Mouse (Mus musculus): ENCODE measurements around the gene 3110082J24Rik. TPM values are rescaled to one million over a fixed set of nuclear protein-coding genes. Genes with fewer than 3 reads are reported as not detected.
"Not testable (repeated sequence)": the region's sequence is repeated elsewhere in the genome, so short reads cannot be mapped to it uniquely, and the experiment has no call there.

3110082J24Rik gene
- polyA plus RNA-seq, 1 experiment from 2014 or later, result 4.9 TPM

GRCm38 (mm10) chr5:30098260-30098659 lies 7.6 kb downstream of the 3110082J24Rik start:
- H3K27me3 ChIP-seq (ENCODE audit: insufficient read depth, poor library complexity, severe bottlenecking), result peaks cover 1% of the 10 kb centered on the region; the same call in 1 of the 2 replicates
- no peak overlapping the region for H3K27ac ChIP-seq
- H3K4me3 ChIP-seq, result no peak overlapping the region
- no peaks in the 10 kb centered on the region for H3K36me3 ChIP-seq
- no peaks in the 10 kb centered on the region for H3K4me1 ChIP-seq (replicated peaks)
- no peak for DNase-seq (ENCODE audit: low spot score)
- H3K9me3 ChIP-seq, result no peaks in the 10 kb centered on the region
- WGBS, result 88% methylated on average over 1 of the region's 1 CpGs

GRCm38 (mm10) chr5:30095731-30096130 lies 10.2 kb downstream of the 3110082J24Rik start:
- no peak for DNase-seq (ENCODE audit: low spot score)
- Histone ChIP-seq H3K4me3 (no peak overlapping the region), H3K27me3 (ENCODE audit: insufficient read depth, poor library complexity, severe bottlenecking) (no peaks in the 10 kb centered on the region), H3K9me3 (no peaks in the 10 kb centered on the region), H3K4me1 (replicated peaks) (no peaks in the 10 kb centered on the region), H3K36me3 (no peaks in the 10 kb centered on the region), H3K27ac (no peak overlapping the region)
- WGBS, result 78% methylated on average over 6 of the region's 6 CpGs

- DNase-seq (ENCODE audit: low spot score), result no peak
- no peaks in the 10 kb centered on the region for H3K4me1 ChIP-seq (replicated peaks)
- WGBS, result 65% methylated on average over 2 of the region's 2 CpGs
- H3K4me3 ChIP-seq, result no peak overlapping the region
- H3K9me3 ChIP-seq, result no peaks in the 10 kb centered on the region
- H3K36me3 ChIP-seq, result no peaks in the 10 kb centered on the region
- H3K27ac ChIP-seq, result no peak overlapping the region
- H3K27me3 ChIP-seq (ENCODE audit: insufficient read depth, poor library complexity, severe bottlenecking), result no peaks in the 10 kb centered on the region
These were observed 11.5 kb downstream of the 3110082J24Rik start for GRCm38 (mm10) chr5:30094399-30094798.

GRCm38 (mm10) chr5:30092701-30093100 lies 13.2 kb downstream of the 3110082J24Rik start:
- Histone ChIP-seq H3K27me3 (ENCODE audit: insufficient read depth, poor library complexity, severe bottlenecking) (no peaks in the 10 kb centered on the region), H3K27ac (no peak overlapping the region), H3K36me3 (no peaks in the 10 kb centered on the region), H3K4me1 (replicated peaks) (no peaks in the 10 kb centered on the region), H3K9me3 (no peaks in the 10 kb centered on the region), H3K4me3 (no peak overlapping the region)
- WGBS, result 63% methylated on average over 13 of the region's 13 CpGs
- DNase-seq (ENCODE audit: low spot score), result no peak

GRCm38 (mm10) chr5:30072825-30073821 lies 32.8 kb downstream of the 3110082J24Rik start, which contains the start of gene Tyms:
Gene Tyms, minus strand, starts transcription at chr5:30073617.
- Histone ChIP-seq H3K9me3 (no peaks in the 10 kb centered on the region), H3K27ac (peak within 1 kb of the TSS; percentile 94), H3K4me3 (peak within 1 kb of the TSS; percentile 82), H3K4me1 (replicated peaks) (peaks cover 15% of the 10 kb centered on the region), H3K27me3 (ENCODE audit: insufficient read depth, poor library complexity, severe bottlenecking) (no peaks in the 10 kb centered on the region), H3K36me3 (peaks cover 36% of the 10 kb centered on the region)
- 1% methylated on average over 45 of the region's 45 CpGs for WGBS
- DNase-seq (ENCODE audit: low spot score), result peak; percentile 89

GRCm38 (mm10) chr5:30072377-30072776 lies 33.5 kb downstream of the 3110082J24Rik start:
- 65% methylated on average over 3 of the region's 3 CpGs for WGBS
- Histone ChIP-seq H3K9me3 (no peaks in the 10 kb centered on the region), H3K36me3 (peaks cover 44% of the 10 kb centered on the region), H3K4me1 (replicated peaks) (peaks cover 15% of the 10 kb centered on the region), H3K27me3 (ENCODE audit: insufficient read depth, poor library complexity, severe bottlenecking) (no peaks in the 10 kb centered on the region), H3K27ac (peak overlapping the region; percentile 94), H3K4me3 (peak overlapping the region; percentile 82)
- DNase-seq (ENCODE audit: low spot score), result no peak

- Histone ChIP-seq H3K27me3 (ENCODE audit: insufficient read depth, poor library complexity, severe bottlenecking) (no peaks in the 10 kb centered on the region), H3K9me3 (no peaks in the 10 kb centered on the region), H3K36me3 (peaks cover 51% of the 10 kb centered on the region), H3K4me3 (peak overlapping the region; percentile 82), H3K4me1 (replicated peaks) (peaks cover 15% of the 10 kb centered on the region), H3K27ac (no peak overlapping the region)
- WGBS, result 84% methylated on average over 6 of the region's 6 CpGs
- DNase-seq (ENCODE audit: low spot score), result no peak
These were observed 34.2 kb downstream of the 3110082J24Rik start for GRCm38 (mm10) chr5:30071677-30072076.

- H3K36me3 ChIP-seq, result peaks cover 90% of the 10 kb centered on the region
- peaks cover 15% of the 10 kb centered on the region for H3K4me1 ChIP-seq (replicated peaks)
- H3K9me3 ChIP-seq, result no peaks in the 10 kb centered on the region
- WGBS, result 89% methylated on average over 6 of the region's 6 CpGs
- no peak overlapping the region for H3K4me3 ChIP-seq
- H3K27me3 ChIP-seq (ENCODE audit: insufficient read depth, poor library complexity, severe bottlenecking), result no peaks in the 10 kb centered on the region
- DNase-seq (ENCODE audit: low spot score), result no peak
- no peak overlapping the region for H3K27ac ChIP-seq
These were observed 38.2 kb downstream of the 3110082J24Rik start for GRCm38 (mm10) chr5:30067726-30068125.

GRCm38 (mm10) chr5:30059607-30060006 lies 46.3 kb downstream of the 3110082J24Rik start:
- H3K27ac ChIP-seq; H3K9me3 ChIP-seq; H3K4me1 ChIP-seq (replicated peaks); H3K27me3 ChIP-seq (ENCODE audit: insufficient read depth, poor library complexity, severe bottlenecking); H3K4me3 ChIP-seq; DNase-seq (ENCODE audit: low spot score): not testable (repeated sequence)
- 71% methylated on average over 5 of the region's 5 CpGs for WGBS
- H3K36me3 ChIP-seq, result peaks cover 60% of the 10 kb centered on the region

GRCm38 (mm10) chr5:30058216-30058731 lies 47.6 kb downstream of the 3110082J24Rik start:
- Histone ChIP-seq H3K27ac (no peak overlapping the region), H3K9me3 (no peaks in the 10 kb centered on the region), H3K27me3 (ENCODE audit: insufficient read depth, poor library complexity, severe bottlenecking) (no peaks in the 10 kb centered on the region), H3K36me3 (peaks cover 47% of the 10 kb centered on the region), H3K4me3 (no peak overlapping the region), H3K4me1 (replicated peaks) (no peaks in the 10 kb centered on the region; the same call in 1 of the 2 replicates)
- DNase-seq (ENCODE audit: low spot score), result no peak
- WGBS, result 68% methylated on average over 6 of the region's 6 CpGs

Other genes with a start within 250 kb of the 3110082J24Rik start
- gene Il6, start 93.0 kb downstream of the 3110082J24Rik start, polyA plus RNA-seq (2016; fragmentation: Nextera tagmentation; extraction: Ambion mirVana), result not detected in 2 replicates
- 254 and 300 TPM in 2 replicates for gene Tyms, start 32.5 kb downstream of the 3110082J24Rik start, polyA plus RNA-seq (2016; fragmentation: Nextera tagmentation; extraction: Ambion mirVana)
- 7.2 and 22.7 TPM in 2 replicates for gene Garem2, start 925 bp downstream of the 3110082J24Rik start, polyA plus RNA-seq (2016; fragmentation: Nextera tagmentation; extraction: Ambion mirVana)
- gene Hadha, start 49.1 kb upstream of the 3110082J24Rik start, polyA plus RNA-seq (2016; fragmentation: Nextera tagmentation; extraction: Ambion mirVana), result 93.9 and 94.9 TPM in 2 replicates
- gene Hadhb, start 49.2 kb upstream of the 3110082J24Rik start, polyA plus RNA-seq (2016; fragmentation: Nextera tagmentation; extraction: Ambion mirVana), result 93.0 and 100 TPM in 2 replicates
- not detected in 2 replicates for gene Adgrf3, start 99.6 kb upstream of the 3110082J24Rik start, polyA plus RNA-seq (2016; fragmentation: Nextera tagmentation; extraction: Ambion mirVana)
- 17.3 and 17.9 TPM in 2 replicates for gene Selenoi, start 126.5 kb upstream of the 3110082J24Rik start, polyA plus RNA-seq (2016; fragmentation: Nextera tagmentation; extraction: Ambion mirVana)
- 0.85 and 2.0 TPM in 2 replicates for gene Drc1, start 175.3 kb upstream of the 3110082J24Rik start, polyA plus RNA-seq (2016; fragmentation: Nextera tagmentation; extraction: Ambion mirVana)

All from hindbrain, embryonic 10.5 days (tissue).